In the genomic region with DNA sequence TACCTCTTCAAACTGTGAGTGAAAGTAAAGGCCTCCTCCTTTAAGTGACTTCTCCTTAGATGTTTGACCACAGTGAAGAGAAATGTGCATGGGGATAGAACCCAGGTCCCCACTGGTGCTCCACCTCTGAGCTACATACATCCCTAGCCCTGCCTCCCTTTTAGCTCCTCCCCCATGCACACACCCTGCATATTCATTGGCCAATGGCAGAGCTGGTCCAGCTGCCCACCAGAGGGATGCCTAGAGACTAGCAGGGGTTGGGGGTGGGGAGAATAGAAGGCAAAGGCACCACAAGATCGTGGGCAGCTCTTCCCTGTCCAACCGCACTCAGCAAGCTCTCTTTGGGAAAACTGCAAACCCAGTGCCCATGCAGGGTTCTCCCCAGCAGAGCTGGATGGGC, we compare ENCODE assay signal across 20 mouse cellular contexts.
DNase-seq lines count a peak whose midpoint lies in the region; ATAC-seq and TF ChIP-seq lines count a peak whose summit lies in the region.
"Had no signal": no experiment of that assay in that cellular context is flagged by ENCODE, and none has a peak within 500 bp of the region (broad histone marks: within the 10 kb centered on the region; RNA-seq: fewer than 3 reads in every experiment).

No protein-coding gene starts in this region.

- intact Hi-C loops in heart, postnatal 10 days (cut with DNase I) = no loop called here

- no peak for DNase-seq in heart, postnatal 10 days
- no peak for DNase-seq in kidney, postnatal 0 days (ENCODE audit: low spot score)
- no peak for DNase-seq in kidney, adult 2 months
- DNase-seq in R1 (ENCODE audit: low read depth, low spot score) = peak; percentile 65
- no peak for DNase-seq in intestine, embryonic 14.5 days (ENCODE audit: low spot score)
- no peak for DNase-seq in right cerebral cortex, adult 18-20 months
- DNase-seq in frontal cortex, postnatal 10 days (ENCODE audit: low spot score in 2 of 2) = no peak
- DNase-seq: cerebellum, postnatal 25 days; kidney, postnatal 4 days; layer of hippocampus, postnatal 36 days; liver, postnatal 0 days; right cerebral cortex, postnatal 25 days; thymus, postnatal 14 days had no signal

- no peak overlapping the region for H3K4me3 ChIP-seq in heart, embryonic 12.5 days
- no peak overlapping the region for H3K4me3 ChIP-seq in kidney, postnatal 0 days (replicated peaks; ENCODE audit: low read depth, low read length)
- no peak overlapping the region for H3K4me3 ChIP-seq in kidney, adult 2 months (ENCODE audit: insufficient read depth, low read depth, low read length)
- no peak overlapping the region for H3K4me3 ChIP-seq in intestine, embryonic 14.5 days (ENCODE audit: low read depth, low read length)
- H3K4me3 ChIP-seq: embryonic facial prominence, embryonic 13.5 days; forebrain, embryonic 12.5 days; limb, embryonic 10.5 days; midbrain, embryonic 12.5 days had no signal

- H3K4me2 ChIP-seq in heart, embryonic 12.5 days = peak overlapping the region; percentile 19; the same call in 1 of the 2 replicates
- no peak overlapping the region for H3K4me2 ChIP-seq in kidney, postnatal 0 days (ENCODE audit: low read length)
- no peak overlapping the region for H3K4me2 ChIP-seq in intestine, embryonic 14.5 days (ENCODE audit: low read length)
- H3K4me2 ChIP-seq: embryonic facial prominence, embryonic 13.5 days; forebrain, embryonic 12.5 days; hindbrain, embryonic 14.5 days; midbrain, embryonic 12.5 days had no signal

- peaks cover 9% of the 10 kb centered on the region for H3K9me3 ChIP-seq in heart, embryonic 12.5 days (replicated peaks)
- no peaks in the 10 kb centered on the region for H3K9me3 ChIP-seq in kidney, postnatal 0 days (replicated peaks; ENCODE audit: low read length)
- H3K9me3 ChIP-seq in intestine, embryonic 14.5 days (ENCODE audit: control insufficient read depth, low read length) = no peaks in the 10 kb centered on the region
- H3K9me3 ChIP-seq: embryonic facial prominence, embryonic 13.5 days; forebrain, embryonic 12.5 days; limb, embryonic 10.5 days; midbrain, embryonic 12.5 days had no signal

- peaks cover 33% of the 10 kb centered on the region for H3K4me1 ChIP-seq in heart, embryonic 12.5 days (replicated peaks)
- no peaks in the 10 kb centered on the region; the same call in 1 of the 2 replicates for H3K4me1 ChIP-seq in kidney, postnatal 0 days (replicated peaks; ENCODE audit: insufficient read depth, low read length)
- no peaks in the 10 kb centered on the region for H3K4me1 ChIP-seq in kidney, adult 2 months (ENCODE audit: control insufficient read depth, insufficient read depth, low read length)
- H3K4me1 ChIP-seq in intestine, embryonic 14.5 days (replicated peaks; ENCODE audit: control insufficient read depth, insufficient read depth, low read length) = peaks cover 13% of the 10 kb centered on the region

- H3K36me3 ChIP-seq in heart, embryonic 12.5 days = peaks cover 15% of the 10 kb centered on the region
- no peaks in the 10 kb centered on the region for H3K36me3 ChIP-seq in kidney, postnatal 0 days (ENCODE audit: insufficient read depth, low read length)
- H3K36me3 ChIP-seq in kidney, adult 2 months (ENCODE audit: control insufficient read depth, insufficient read depth, low read length) = no peaks in the 10 kb centered on the region
- H3K36me3 ChIP-seq in intestine, embryonic 14.5 days (ENCODE audit: control insufficient read depth, insufficient read depth, low read length) = no peaks in the 10 kb centered on the region

- TF ChIP-seq CTCF in kidney, postnatal 0 days (IDR thresholded peaks at IDR 0.05; ENCODE audit: low read depth) = no peak
- TF ChIP-seq CTCF in kidney, adult 2 months (conservative IDR thresholded peaks at IDR 0.05; ENCODE audit: insufficient read depth, insufficient read length, low read depth, low read length) = no peak

- H3K9ac ChIP-seq in heart, embryonic 12.5 days = no peak overlapping the region
- no peak overlapping the region for H3K9ac ChIP-seq in kidney, postnatal 0 days (ENCODE audit: low read depth, low read length)
- no peak overlapping the region for H3K9ac ChIP-seq in intestine, embryonic 14.5 days (ENCODE audit: low read length)
- H3K9ac ChIP-seq: embryonic facial prominence, embryonic 13.5 days; forebrain, embryonic 12.5 days; hindbrain, embryonic 14.5 days; liver, postnatal 0 days; midbrain, embryonic 12.5 days had no signal

- no peak for ATAC-seq in heart, embryonic 12.5 days (ENCODE audit: insufficient number of reproducible peaks, low FRiP score)
- 0 out of 2 replicates have a peak, but pooled peaks have one; percentile 33 for ATAC-seq in kidney, postnatal 0 days (replicated peaks; ENCODE audit: low FRiP score, low read depth)
- no peak; the same call in 1 of the 2 replicates for ATAC-seq in intestine, embryonic 14.5 days (replicated peaks; ENCODE audit: low FRiP score, low TSS enrichment, low read depth)
- ATAC-seq: activated CD4-positive, CD25-positive, alpha-beta regulatory T cell, adult 4 months; liver, postnatal 0 days had no signal

- H3K27me3 ChIP-seq in heart, embryonic 12.5 days (replicated peaks) = no peaks in the 10 kb centered on the region
- no peaks in the 10 kb centered on the region for H3K27me3 ChIP-seq in kidney, postnatal 0 days (ENCODE audit: insufficient read depth, low read length)
- no peaks in the 10 kb centered on the region for H3K27me3 ChIP-seq in kidney, adult 2 months (replicated peaks; ENCODE audit: control insufficient read depth, insufficient read depth, low read length)
- no peaks in the 10 kb centered on the region for H3K27me3 ChIP-seq in intestine, embryonic 14.5 days (replicated peaks; ENCODE audit: control insufficient read depth, insufficient read depth, low read length)
- H3K27me3 ChIP-seq: embryonic facial prominence, embryonic 13.5 days; forebrain, embryonic 12.5 days; midbrain, embryonic 12.5 days had no signal

- TF ChIP-seq POLR2A in kidney, adult 2 months (IDR thresholded peaks at IDR 0.05; ENCODE audit: low read depth, low read length) = no peak

- WGBS in heart, embryonic 12.5 days = 53% methylated on average over 2 of the region's 2 CpGs
- 68% methylated on average over 2 of the region's 2 CpGs for WGBS in kidney, postnatal 0 days
- 82% methylated on average over 2 of the region's 2 CpGs for WGBS in kidney, adult 2 months
- 50% methylated on average over 2 of the region's 2 CpGs for WGBS in intestine, embryonic 14.5 days

- H3K27ac ChIP-seq in heart, embryonic 12.5 days (ENCODE audit: poor library complexity, severe bottlenecking) = peak overlapping the region; percentile 90
- peak overlapping the region; percentile 54; the same call in 1 of the 2 replicates for H3K27ac ChIP-seq in kidney, postnatal 0 days
- no peak overlapping the region for H3K27ac ChIP-seq in kidney, adult 2 months (ENCODE audit: insufficient read depth, low read depth, low read length)
- peak overlapping the region; percentile 79 for H3K27ac ChIP-seq in intestine, embryonic 14.5 days (ENCODE audit: low read depth)
- H3K27ac ChIP-seq: embryonic facial prominence, embryonic 13.5 days; forebrain, embryonic 12.5 days; hindbrain, embryonic 14.5 days; limb, embryonic 10.5 days; midbrain, embryonic 12.5 days had no signal
